Mouse (Mus musculus): ENCODE measurements around the gene Hoxd3. TPM values are rescaled to one million over a fixed set of nuclear protein-coding genes. Genes with fewer than 3 reads are reported as not detected.

Gene Hoxd3
- total and polyA plus RNA-seq, 3 experiments, result not detected

- no peak for DNase-seq (ENCODE audit: low read depth, low spot score)
Measured at GRCm38 (mm10) chr2:74713239-74714150, 1.8 kb downstream of the Hoxd3 start.

GRCm38 (mm10) chr2:74714156-74714789 lies 2.5 kb downstream of the Hoxd3 start:
- Histone ChIP-seq H3K9me3 (replicated peaks; ENCODE audit: insufficient read depth, low read length) (no peaks in the 10 kb centered on the region), H3K79me2 (ENCODE audit: control insufficient read depth, insufficient read depth, low read length, poor library complexity) (no peaks in the 10 kb centered on the region), H3K27me3 (ENCODE audit: control insufficient read depth in 1 of 2, insufficient read depth in 2 of 2, low read length in 2 of 2) (peaks cover 0 to 1% of the 10 kb centered on the region in 2 experiments; a peak in 1 of 4 replicates), H3K36me3 (ENCODE audit: control insufficient read depth in 1 of 2, insufficient read depth in 2 of 2, low read length in 2 of 2) (no peaks in the 10 kb centered on the region), H3K4me1 (ENCODE audit: control insufficient read depth in 1 of 2, insufficient read depth in 2 of 2, low read length in 2 of 2) (no peaks in the 10 kb centered on the region), H3K9ac (ENCODE audit: control insufficient read depth, low read depth, low read length, poor library complexity, severe bottlenecking) (no peak overlapping the region), H3K4me3 (ENCODE audit: control insufficient read depth in 1 of 2, insufficient read depth in 1 of 2, low read depth in 2 of 2, low read length in 2 of 2) (no peak overlapping the region), H3K27ac (ENCODE audit: control insufficient read depth, low read depth, low read length) (no peak overlapping the region)
- TF ChIP-seq ZKSCAN1 (IDR thresholded peaks at IDR 0.05; ENCODE audit: low read depth, low read length), result no peak
- TF ChIP-seq USF2 (IDR thresholded peaks at IDR 0.05; ENCODE audit: borderline replicate concordance in 1 of 2, insufficient read depth in 1 of 2, low read depth in 1 of 2, low read length in 2 of 2), result no peak
- no peak for TF ChIP-seq USF1 (IDR thresholded peaks at IDR 0.05; ENCODE audit: low read depth, low read length)
- TF ChIP-seq HCFC1 (IDR thresholded peaks at IDR 0.05; ENCODE audit: low read depth, low read length), result no peak
- no peak for TF ChIP-seq ZMIZ1 (IDR thresholded peaks at IDR 0.05; ENCODE audit: low read depth, low read length)
- TF ChIP-seq POLR2AphosphoS2 (IDR thresholded peaks at IDR 0.05; ENCODE audit: low read length), result no peak
- no peak for TF ChIP-seq JUND (IDR thresholded peaks at IDR 0.05; ENCODE audit: low read depth, low read length)
- no peak for TF ChIP-seq RCOR1 (IDR thresholded peaks at IDR 0.05; ENCODE audit: low read depth, low read length)
- TF ChIP-seq CHD1 (IDR thresholded peaks at IDR 0.05; ENCODE audit: low read depth, low read length), result no peak
- no peak for TF ChIP-seq SMC3 (IDR thresholded peaks at IDR 0.05; ENCODE audit: low read depth, low read length)
- no peak for TF ChIP-seq POLR2A (IDR thresholded peaks at IDR 0.05; ENCODE audit: control insufficient read depth in 1 of 2, insufficient read depth in 1 of 2, low read depth in 1 of 2, low read length in 2 of 2, poor library complexity in 1 of 2)
- no peak for TF ChIP-seq RAD21 (IDR thresholded peaks at IDR 0.05; ENCODE audit: low read depth, low read length)
- TF ChIP-seq ETS1 (IDR thresholded peaks at IDR 0.05; ENCODE audit: low read depth, low read length), result no peak
- no peak for TF ChIP-seq GATA1 (IDR thresholded peaks at IDR 0.05; ENCODE audit: low read depth, low read length)
- no peak for TF ChIP-seq TCF12 (IDR thresholded peaks at IDR 0.05; ENCODE audit: low read depth, low read length)
- no peak for TF ChIP-seq BHLHE40 (IDR thresholded peaks at IDR 0.05; ENCODE audit: borderline replicate concordance, low read depth, low read length)
- DNase-seq (ENCODE audit: low read depth, low spot score), result no peak

More at GRCm38 (mm10) chr2:74713239-74714150, 1.8 kb downstream of the Hoxd3 start:
- H3K27me3 ChIP-seq (ENCODE audit: control insufficient read depth in 1 of 2, insufficient read depth in 2 of 2, low read length in 2 of 2), result peaks cover 0 to 1% of the 10 kb centered on the region in 2 experiments; a peak in 1 of 4 replicates
- H3K9ac ChIP-seq (ENCODE audit: control insufficient read depth, low read depth, low read length, poor library complexity, severe bottlenecking), result no peak overlapping the region
- no peaks in the 10 kb centered on the region for H3K79me2 ChIP-seq (ENCODE audit: control insufficient read depth, insufficient read depth, low read length, poor library complexity)
- TF ChIP-seq NRF1 (IDR thresholded peaks at IDR 0.05; ENCODE audit: insufficient read depth, low read depth, low read length, poor library complexity, severe bottlenecking) (no peak), E2F4 (IDR thresholded peaks at IDR 0.05; ENCODE audit: borderline replicate concordance, low read depth, low read length) (no peak)
- no peak overlapping the region for H3K27ac ChIP-seq (ENCODE audit: control insufficient read depth, low read depth, low read length)
- no peaks in the 10 kb centered on the region for H3K4me1 ChIP-seq (ENCODE audit: control insufficient read depth in 1 of 2, insufficient read depth in 2 of 2, low read length in 2 of 2)
- H3K9me3 ChIP-seq (replicated peaks; ENCODE audit: insufficient read depth, low read length), result no peaks in the 10 kb centered on the region
- no peaks in the 10 kb centered on the region for H3K36me3 ChIP-seq (ENCODE audit: control insufficient read depth in 1 of 2, insufficient read depth in 2 of 2, low read length in 2 of 2)
- no peak overlapping the region for H3K4me3 ChIP-seq (ENCODE audit: control insufficient read depth in 1 of 2, insufficient read depth in 1 of 2, low read depth in 2 of 2, low read length in 2 of 2)
